Mouse (Mus musculus): Measurements from ENCODE around the gene Plekhg3.
A peak's percentile ranks its signal among the peaks of the same experiment; 100 is the strongest.

Gene Plekhg3

GRCm38 (mm10) chr12:76583454-76583853, 52.8 kb downstream of the Plekhg3 start:
- DNase-seq (ENCODE audit: low read depth, low spot score) = no peak

DNA sequence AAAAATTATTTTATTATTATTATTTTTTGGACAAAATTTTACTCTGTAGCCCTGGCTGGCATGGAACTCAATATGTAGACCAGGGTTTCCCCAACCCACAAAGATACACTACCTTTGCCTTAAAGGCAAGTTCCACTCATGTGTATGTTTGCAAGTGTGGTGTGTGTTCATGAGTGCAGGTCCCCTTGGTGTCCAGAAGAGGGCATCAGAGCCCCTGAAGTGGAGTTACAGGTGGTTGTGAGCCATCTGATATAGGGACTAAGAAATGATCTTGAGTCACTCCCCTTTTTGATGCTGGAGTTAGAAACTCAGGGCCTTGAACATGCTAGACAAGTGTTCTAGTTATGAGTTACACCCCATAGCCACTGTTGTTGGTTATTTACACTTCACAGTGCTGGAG, 54.3 kb downstream of the Plekhg3 start:
- DNase-seq (ENCODE audit: low read depth, low spot score) = no peak

- DNase-seq (ENCODE audit: low read depth, low spot score) = no peak
Observed at GRCm38 (mm10) chr12:76587357-76587756, 56.7 kb downstream of the Plekhg3 start.

GRCm38 (mm10) chr12:76589531-76589930, 58.8 kb downstream of the Plekhg3 start:
- DNase-seq (ENCODE audit: low read depth, low spot score) = no peak

DNA sequence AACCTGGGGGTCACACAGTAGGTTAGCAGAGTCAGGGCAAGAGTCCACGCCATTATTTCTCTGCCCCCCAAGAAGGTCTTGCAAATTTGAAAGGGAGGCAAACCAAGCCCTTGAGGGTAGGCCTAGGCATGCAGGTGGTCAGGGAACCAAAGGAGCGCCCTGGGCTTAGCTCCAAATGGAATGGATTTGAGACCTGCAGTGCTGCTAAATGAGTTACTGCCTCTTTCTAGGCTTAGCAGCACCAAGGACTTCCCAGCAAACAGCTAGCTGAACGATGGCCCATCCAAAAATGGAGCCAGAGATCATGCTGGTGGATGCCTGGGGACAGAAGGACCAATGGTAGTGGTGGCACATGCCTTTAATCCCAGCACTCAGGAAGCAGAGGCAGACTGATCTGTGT, 60.3 kb downstream of the Plekhg3 start:
- DNase-seq (ENCODE audit: low read depth, low spot score) = no peak

GRCm38 (mm10) chr12:76592213-76592612, 61.5 kb downstream of the Plekhg3 start:
- DNase-seq (ENCODE audit: low read depth, low spot score) = peak; percentile 57

DNA sequence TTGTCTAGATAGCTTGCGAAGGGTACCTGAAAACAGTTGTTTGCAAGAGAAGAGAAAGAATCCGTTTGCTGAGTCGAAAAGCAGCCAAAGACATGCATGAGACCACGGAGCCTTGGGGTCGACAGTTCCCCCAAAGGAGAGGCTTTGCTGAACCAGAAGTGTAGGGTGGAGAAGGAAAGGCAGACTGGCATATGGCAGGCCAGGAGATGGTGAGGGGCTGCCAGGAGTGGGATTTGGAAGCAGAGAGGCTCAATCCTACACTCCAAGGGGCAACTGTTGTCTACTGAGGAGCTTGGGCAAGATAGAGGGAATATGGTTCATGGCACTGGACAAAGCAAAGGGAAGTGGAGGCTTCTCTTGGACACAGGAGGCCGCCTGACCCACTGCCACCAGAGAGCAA, 62.6 kb downstream of the Plekhg3 start:
- no peak for DNase-seq (ENCODE audit: low read depth, low spot score)

- DNase-seq (ENCODE audit: low read depth, low spot score) = no peak
Observed at GRCm38 (mm10) chr12:76593839-76594322, 63.2 kb downstream of the Plekhg3 start.

DNA sequence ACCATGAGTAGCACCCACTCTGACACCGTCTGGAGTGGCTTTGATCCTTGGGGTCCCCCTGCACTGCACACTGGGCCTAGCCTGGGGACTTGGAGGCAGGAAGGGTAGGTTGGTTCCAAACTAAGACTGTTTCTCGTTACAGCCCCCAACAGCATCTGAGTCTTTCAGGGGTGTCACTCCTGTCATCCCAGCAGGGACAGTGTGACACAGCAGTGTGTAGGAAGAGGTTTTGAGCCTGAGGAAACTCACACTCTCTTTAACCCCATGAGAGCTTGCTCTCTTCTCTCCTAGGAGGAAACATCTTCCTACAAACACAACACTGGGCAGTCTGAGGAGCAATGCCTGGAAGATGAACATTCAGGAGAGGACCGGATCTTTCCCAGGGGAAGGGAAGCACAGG, 63.9 kb downstream of the Plekhg3 start:
- DNase-seq (ENCODE audit: low read depth, low spot score) = no peak

DNA sequence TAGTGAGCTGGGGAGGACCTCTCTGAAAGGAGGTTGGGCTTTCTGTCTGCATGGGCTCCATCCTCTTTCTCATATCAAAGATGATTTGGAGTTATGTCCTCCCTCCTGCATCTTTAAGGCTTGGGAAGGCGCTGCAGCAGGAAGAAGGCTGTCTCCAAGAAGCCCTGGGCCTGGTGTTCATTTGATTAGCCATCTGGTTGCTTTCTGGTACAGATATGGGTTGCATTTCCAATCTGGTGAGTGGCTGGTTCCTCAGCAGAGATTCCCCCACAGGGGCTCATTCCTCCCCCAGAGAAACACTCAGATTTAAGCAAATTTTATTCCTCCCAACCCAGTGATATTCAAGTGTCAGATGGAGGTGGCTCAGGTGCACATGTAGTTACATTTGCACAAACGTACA, 65.1 kb downstream of the Plekhg3 start:
- no peak for DNase-seq (ENCODE audit: low read depth, low spot score)

DNA sequence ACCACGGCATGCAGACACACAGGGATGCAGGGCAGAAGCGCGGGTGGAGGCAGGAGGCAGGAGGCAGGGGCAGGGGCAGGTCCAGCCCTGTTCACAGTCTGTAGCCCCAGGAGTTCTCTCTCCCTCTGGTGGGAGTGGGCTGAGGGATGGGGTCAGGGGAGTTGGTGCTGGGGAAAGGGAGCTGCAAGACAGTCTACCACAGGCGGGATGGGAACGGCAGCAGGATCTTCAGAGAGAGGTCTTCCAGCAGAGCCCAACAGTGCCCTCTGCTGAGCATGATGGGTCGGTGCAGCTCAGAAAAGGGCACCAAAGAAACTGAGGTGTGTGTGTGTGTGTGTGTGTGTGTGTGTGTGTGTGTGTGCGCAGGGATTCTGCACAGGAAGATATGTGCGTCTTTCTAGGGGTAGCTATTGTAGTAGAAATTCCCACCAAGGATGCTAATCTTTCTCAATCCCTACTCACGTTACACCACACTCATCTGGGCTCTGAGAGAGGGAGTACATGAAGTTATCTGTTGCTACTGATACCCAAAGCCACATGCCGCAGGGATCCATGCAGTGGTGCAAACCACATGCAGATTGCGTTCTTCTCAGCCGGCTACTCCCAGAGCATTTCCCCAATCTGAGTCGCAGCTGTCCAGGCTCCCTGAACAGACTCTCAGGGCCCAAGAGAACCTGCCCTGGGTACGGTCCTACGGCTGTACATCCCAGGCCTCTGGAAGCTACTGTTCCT, 65.8 kb downstream of the Plekhg3 start:
- DNase-seq (ENCODE audit: low read depth, low spot score) = peak; percentile 56

DNA sequence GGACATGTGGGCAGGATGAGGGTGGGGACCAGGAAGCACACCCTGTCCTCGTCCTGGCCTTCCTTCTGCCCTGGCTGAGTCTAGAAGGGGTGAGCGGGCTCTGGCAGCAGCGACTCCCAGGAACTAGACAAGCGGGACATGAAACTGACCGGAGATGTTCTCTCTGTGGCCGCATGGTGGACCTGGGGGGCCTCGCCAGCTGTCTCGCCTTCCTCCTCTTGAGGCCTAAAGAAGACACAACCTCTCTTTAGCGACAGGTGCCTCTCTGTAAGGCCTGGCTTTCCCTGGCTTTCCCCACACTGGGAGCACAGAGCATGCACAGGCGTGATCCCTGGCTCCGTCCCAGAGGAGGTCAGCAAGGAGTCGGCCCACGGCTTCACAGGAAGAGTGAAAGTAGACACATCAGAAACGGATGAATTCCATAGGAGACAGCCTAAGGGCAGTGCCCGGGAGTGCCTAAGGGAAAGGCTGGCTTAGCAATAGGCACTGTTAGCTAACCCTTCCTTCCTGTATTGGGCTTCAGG, 66.9 kb downstream of the Plekhg3 start:
- no peak for DNase-seq (ENCODE audit: low read depth, low spot score)

- DNase-seq (ENCODE audit: low read depth, low spot score) = no peak
Observed at GRCm38 (mm10) chr12:76598196-76598928, 67.7 kb downstream of the Plekhg3 start.

GRCm38 (mm10) chr12:76603779-76604178, 73.1 kb downstream of the Plekhg3 start:
- DNase-seq (ENCODE audit: low read depth, low spot score) = no peak

- no peak for DNase-seq (ENCODE audit: low read depth, low spot score)
Observed at GRCm38 (mm10) chr12:76604546-76604945, 73.9 kb downstream of the Plekhg3 start.

DNA sequence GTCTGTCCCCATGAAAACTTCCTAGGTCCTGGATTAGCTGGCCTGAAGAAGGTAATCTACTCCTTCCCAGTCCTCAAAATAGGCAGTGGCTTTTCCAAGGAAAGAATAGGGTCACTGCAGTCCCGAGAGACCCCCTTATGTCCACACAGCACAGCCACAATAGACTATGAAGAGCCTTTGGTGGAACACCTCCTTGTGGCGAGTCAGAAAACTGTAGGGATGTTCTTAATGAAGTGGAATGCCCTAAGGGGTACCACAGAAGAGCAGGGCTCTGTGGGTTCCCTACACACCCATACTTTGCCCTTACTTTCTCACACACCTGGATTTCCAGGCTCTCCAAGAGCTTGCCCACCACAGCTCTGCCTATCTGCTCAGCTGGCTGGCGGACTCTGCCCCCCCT, 75.1 kb downstream of the Plekhg3 start:
- no peak for DNase-seq (ENCODE audit: low read depth, low spot score)

DNA sequence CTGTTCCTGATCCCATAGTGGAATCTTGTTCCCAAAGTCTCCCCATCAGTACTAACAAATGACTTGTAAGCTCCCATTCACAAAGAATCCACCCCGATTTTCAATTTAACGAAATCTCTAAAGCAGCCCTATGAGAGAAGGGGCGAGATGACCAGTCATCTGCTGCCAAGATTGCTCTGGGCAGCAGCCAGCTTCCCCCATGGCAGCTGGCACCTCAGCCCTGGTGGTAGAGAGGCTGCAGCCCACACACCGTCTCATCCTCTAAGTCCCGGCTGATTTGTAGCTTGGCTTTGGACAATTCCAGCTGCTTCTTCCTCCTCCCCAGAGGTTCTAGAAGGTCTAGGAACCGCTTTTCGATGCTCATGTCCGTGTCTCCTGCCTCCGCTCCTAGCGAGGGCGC, 77.5 kb downstream of the Plekhg3 start:
- no peak for DNase-seq (ENCODE audit: low read depth, low spot score)

- DNase-seq (ENCODE audit: low read depth, low spot score) = no peak
Observed at GRCm38 (mm10) chr12:76608997-76609565, 78.4 kb downstream of the Plekhg3 start.

GRCm38 (mm10) chr12:76612621-76613020, 81.9 kb downstream of the Plekhg3 start:
- no peak for DNase-seq (ENCODE audit: low read depth, low spot score)

DNA sequence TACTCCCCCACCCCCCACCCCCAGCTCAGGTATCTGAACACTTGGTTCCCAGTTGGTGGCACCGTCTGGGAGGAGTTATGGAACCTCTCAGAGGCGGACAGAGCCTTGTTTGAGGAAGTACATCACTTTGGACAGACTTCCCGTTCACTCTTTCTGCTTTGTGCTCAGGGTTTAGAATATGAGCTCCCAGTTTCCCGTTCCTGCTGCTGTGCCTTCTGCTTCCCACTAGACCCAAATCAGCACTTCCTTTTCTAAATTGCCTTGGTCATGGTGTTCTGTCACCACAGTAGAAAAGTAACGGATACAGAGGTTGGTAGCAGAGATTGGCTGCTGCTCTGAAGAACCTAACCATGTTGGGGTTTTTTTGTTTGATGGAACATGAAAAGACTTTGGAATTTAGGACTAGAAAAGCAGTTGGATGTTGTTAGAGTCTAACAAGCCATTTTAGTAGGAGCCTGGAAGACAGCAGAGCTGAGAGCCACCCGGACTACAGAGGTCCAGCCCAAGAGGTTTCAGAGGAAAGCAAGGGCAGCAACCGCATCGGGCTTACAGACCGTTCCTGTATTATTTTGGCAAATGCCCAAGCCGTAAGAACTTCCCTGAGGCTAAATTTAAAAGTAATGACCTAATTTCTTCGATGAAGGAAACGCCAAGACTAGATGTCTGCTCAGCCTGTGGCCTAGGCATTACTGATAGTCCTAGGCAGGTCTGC, 84.3 kb downstream of the Plekhg3 start:
- no peak for DNase-seq (ENCODE audit: low read depth, low spot score)

DNA sequence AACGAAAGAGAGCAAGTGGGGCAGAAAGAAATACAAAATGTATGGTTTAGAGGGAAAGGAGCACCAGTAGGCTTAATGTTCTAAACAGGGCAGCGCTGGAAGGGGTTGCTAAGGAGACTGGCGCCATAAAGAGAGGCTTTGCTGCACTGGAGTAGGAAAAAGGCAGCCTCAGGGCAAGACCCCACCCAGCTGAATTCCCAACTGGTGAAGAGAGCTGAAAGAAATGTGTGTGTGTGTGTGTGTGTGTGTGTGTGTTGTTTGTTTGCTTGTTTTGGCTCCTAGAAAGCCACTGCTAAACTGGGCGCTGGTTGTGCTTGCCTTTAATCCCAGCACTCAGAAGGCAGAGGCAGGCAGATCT, 84.9 kb downstream of the Plekhg3 start:
- no peak for DNase-seq (ENCODE audit: low read depth, low spot score)

DNA sequence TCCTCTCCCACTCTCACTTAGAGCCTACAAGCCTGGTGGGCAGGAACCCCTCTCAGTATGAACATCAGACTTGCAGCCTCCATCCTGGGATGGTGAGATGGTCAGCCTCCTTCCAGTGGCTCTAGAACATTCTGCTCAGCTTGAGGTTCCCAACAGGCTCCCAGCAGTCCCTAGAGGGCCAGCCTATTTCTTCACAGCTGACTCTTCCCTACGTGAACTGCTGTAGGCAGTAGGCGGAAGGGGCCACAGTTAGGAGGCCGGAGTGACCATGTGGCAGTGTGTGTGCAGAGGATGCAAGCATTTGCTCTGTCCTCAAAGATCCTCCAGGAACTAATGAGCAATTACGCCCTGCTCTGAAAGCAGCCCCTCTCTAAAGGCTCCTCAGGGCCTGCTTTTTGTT, 87.5 kb downstream of the Plekhg3 start:
- DNase-seq (ENCODE audit: low read depth, low spot score) = no peak

Data from embryo, embryonic 11.5 days (tissue).